Mouse (Mus musculus) megakaryocyte, embryonic 14.5 days (primary cell): ENCODE results near the gene Tyw3.

Source experiments
- FLI1 ChIP-seq: IDR thresholded peaks from 2 replicates; pipeline ENCODE4 v1.6.1; 2012; ENCODE audit warnings: low read length, inconsistent platforms, mixed read lengths
- GATA1 ChIP-seq: IDR thresholded peaks from 3 replicates; pipeline ENCODE4 v1.6.1; 2012; ENCODE audit warnings: mixed read lengths, low read length, inconsistent platforms, borderline replicate concordance

GRCm38 (mm10) chr3:154565437-154565836, 31.5 kb downstream of the Tyw3 start:
- no peak for TF ChIP-seq GATA1
- TF ChIP-seq FLI1, result no peak
